In genomic region chr1:86339156-86339812, GRCm38 (mm10) we compare ENCODE assay signal across 9 mouse cellular contexts. TPM values are rescaled to one million over a fixed set of nuclear protein-coding genes. Genes with fewer than 3 reads are reported as not detected.
DNase-seq lines count a peak whose midpoint lies in the region; ATAC-seq and TF ChIP-seq lines count a peak whose summit lies in the region.
"Had no signal": no experiment of that assay in that cellular context is flagged by ENCODE, and none has a peak within 500 bp of the region (broad histone marks: within the 10 kb centered on the region; RNA-seq: fewer than 3 reads in every experiment).

No protein-coding gene starts in this region.

- peaks cover 2% of the 10 kb centered on the region in 2 experiments for H3K36me3 ChIP-seq in CH12.LX (replicated peaks in 1 of 2; ENCODE audit: control insufficient read depth in 1 of 2, insufficient read depth in 1 of 2, low read length in 1 of 2)
- no peaks in the 10 kb centered on the region for H3K36me3 ChIP-seq in heart, postnatal 0 days (replicated peaks; ENCODE audit: control insufficient read depth, insufficient read depth, low read length)
- no peaks in the 10 kb centered on the region for H3K36me3 ChIP-seq in liver, embryonic 13.5 days
- H3K36me3 ChIP-seq in neural tube, embryonic 12.5 days: no peaks in the 10 kb centered on the region

- DNase-seq in CH12.LX (ENCODE audit: extremely low read depth): peak; percentile 85
- DNase-seq in brain, embryonic 14.5 days (ENCODE audit: low read depth): peak; percentile 92
- peak; percentile 60 for DNase-seq in fibroblast of lung, adult 2 months (ENCODE audit: low read depth)
- peak; percentile 78 for DNase-seq in heart, postnatal 0 days (ENCODE audit: low spot score)
- peak; percentile 87 for DNase-seq in kidney, postnatal 14 days
- peak; percentile 71 for DNase-seq in liver, embryonic 13.5 days
- peak; percentile 88 for DNase-seq in testis, postnatal 10 days (ENCODE audit: low spot score)

- WGBS in heart, postnatal 0 days: 30% methylated on average over 4 of the region's 4 CpGs
- 27% methylated on average over 4 of the region's 4 CpGs for WGBS in liver, embryonic 13.5 days (ENCODE audit: insufficient replicate concordance)
- WGBS in neural tube, embryonic 12.5 days: 35% methylated on average over 4 of the region's 4 CpGs

- no peaks in the 10 kb centered on the region for H3K27me3 ChIP-seq in CH12.LX (replicated peaks)
- H3K27me3 ChIP-seq in heart, postnatal 0 days (ENCODE audit: control insufficient read depth, insufficient read depth, low read length): no peaks in the 10 kb centered on the region
- H3K27me3 ChIP-seq in liver, embryonic 13.5 days: no peaks in the 10 kb centered on the region
- H3K27me3 ChIP-seq in neural tube, embryonic 12.5 days (replicated peaks): no peaks in the 10 kb centered on the region

- no peak for TF ChIP-seq EP300 in CH12.LX (IDR thresholded peaks at IDR 0.05; ENCODE audit: low read length)
- no peak for TF ChIP-seq EP300 in heart, postnatal 0 days (IDR thresholded peaks at IDR 0.05; ENCODE audit: low read depth)

- TF ChIP-seq RAD21 in CH12.LX (IDR thresholded peaks at IDR 0.05; ENCODE audit: low read depth, low read length): no peak; the same call in none of the 2 replicates

- H3K79me2 ChIP-seq in CH12.LX (replicated peaks; ENCODE audit: control insufficient read depth, extremely low read depth, insufficient read depth, poor library complexity, severe bottlenecking): no peaks in the 10 kb centered on the region

- no peak overlapping the region for H3K27ac ChIP-seq in CH12.LX (ENCODE audit: insufficient read depth, low read depth)
- no peak overlapping the region for H3K27ac ChIP-seq in heart, postnatal 0 days (ENCODE audit: low read depth)
- no peak overlapping the region for H3K27ac ChIP-seq in liver, embryonic 13.5 days
- no peak overlapping the region for H3K27ac ChIP-seq in neural tube, embryonic 12.5 days

- H3K4me1 ChIP-seq in CH12.LX (ENCODE audit: control insufficient read depth in 1 of 2, insufficient read depth in 2 of 2): no peaks in the 10 kb centered on the region
- H3K4me1 ChIP-seq in heart, postnatal 0 days (ENCODE audit: control insufficient read depth, insufficient read depth): no peaks in the 10 kb centered on the region
- H3K4me1 ChIP-seq in liver, embryonic 13.5 days (replicated peaks): peaks cover under 1% of the 10 kb centered on the region; the same call in 1 of the 2 replicates
- no peaks in the 10 kb centered on the region for H3K4me1 ChIP-seq in neural tube, embryonic 12.5 days

- peak; percentile 79 to 98 for TF ChIP-seq CTCF in CH12.LX (conservative IDR thresholded peaks at IDR 0.05 in 1 of 2, IDR thresholded peaks at IDR 0.05 in 1 of 2; ENCODE audit: low read depth in 2 of 2, low read length in 2 of 2)
- TF ChIP-seq CTCF in brain, embryonic 14.5 days (IDR thresholded peaks at IDR 0.05; ENCODE audit: borderline replicate concordance, extremely low read depth, insufficient read depth, insufficient read length): peak; percentile 93
- TF ChIP-seq CTCF in heart, postnatal 0 days (IDR thresholded peaks at IDR 0.05; ENCODE audit: low read depth): peak; percentile 88

- dilution Hi-C loops in CH12.LX (cut with MboI; ENCODE audit: extremely low pct_ligation_motif_present, extremely low pct_unique_long_range_greater_than_20kb, low sequenced_read_pairs): loop anchor here (25.0 kb wide), 1 partner anchor 152 kb away; no protein-coding TSS in a partner anchor

- no peak overlapping the region for H3K9ac ChIP-seq in CH12.LX (ENCODE audit: insufficient read depth, low read depth)
- H3K9ac ChIP-seq in heart, postnatal 0 days (replicated peaks; ENCODE audit: low read depth, low read length): no peak overlapping the region
- H3K9ac ChIP-seq in liver, embryonic 13.5 days: no peak overlapping the region
- no peak overlapping the region for H3K9ac ChIP-seq in neural tube, embryonic 12.5 days

- in situ Hi-C loops in CH12.LX (cut with MboI; ENCODE audit: low pct_ligation_motif_present, low pct_unique_long_range_greater_than_20kb, low sequenced_read_pairs): loop anchor here (5.0 kb wide), 1 partner anchor 162 kb away; no protein-coding TSS in a partner anchor

- no peak for TF ChIP-seq POLR2A in CH12.LX (IDR thresholded peaks at IDR 0.05; ENCODE audit: low read depth, low read length)
- TF ChIP-seq POLR2A in brain, embryonic 14.5 days (IDR thresholded peaks at IDR 0.05; ENCODE audit: borderline replicate concordance, extremely low read depth, insufficient read depth, insufficient read length, poor library complexity, severe bottlenecking): no peak

- H3K4me2 ChIP-seq in CH12.LX (ENCODE audit: insufficient read depth, low read depth, poor library complexity, severe bottlenecking): no peak overlapping the region
- no peak overlapping the region for H3K4me2 ChIP-seq in heart, postnatal 0 days (ENCODE audit: low read depth, low read length)
- no peak overlapping the region for H3K4me2 ChIP-seq in liver, embryonic 13.5 days
- H3K4me2 ChIP-seq in neural tube, embryonic 12.5 days (replicated peaks): no peak overlapping the region

- no peaks in the 10 kb centered on the region for H3K9me3 ChIP-seq in CH12.LX (replicated peaks; ENCODE audit: low read length)
- H3K9me3 ChIP-seq in heart, postnatal 0 days (replicated peaks; ENCODE audit: control insufficient read depth, low read length): no peaks in the 10 kb centered on the region
- H3K9me3 ChIP-seq in liver, embryonic 13.5 days (replicated peaks): no peaks in the 10 kb centered on the region
- H3K9me3 ChIP-seq in neural tube, embryonic 12.5 days: no peaks in the 10 kb centered on the region

- peak; percentile 53 for ATAC-seq in heart, postnatal 0 days (ENCODE audit: insufficient read depth, low read depth)
- peak; percentile 55 for ATAC-seq in liver, embryonic 13.5 days (ENCODE audit: low read depth)
- ATAC-seq in neural tube, embryonic 12.5 days (ENCODE audit: low FRiP score, low read depth): peak; percentile 66; the same call in 1 of the 2 replicates

- H3K4me3 ChIP-seq in CH12.LX (replicated peaks in 1 of 3; ENCODE audit: low read depth in 2 of 3, low read length in 2 of 3, poor library complexity in 1 of 3): no peak overlapping the region
- H3K4me3 ChIP-seq in heart, postnatal 0 days (ENCODE audit: low read depth, low read length): no peak overlapping the region
- no peak overlapping the region for H3K4me3 ChIP-seq in liver, embryonic 13.5 days (replicated peaks)
- H3K4me3 ChIP-seq in neural tube, embryonic 12.5 days: no peak overlapping the region
- H3K4me3 ChIP-seq: erythroblast, embryonic 14.5 days had no signal

TF ChIP-seq in CH12.LX, 34 proteins besides CTCF, POLR2A, EP300 and RAD21:
- TF ChIP-seq JUND (conservative IDR thresholded peaks at IDR 0.05; ENCODE audit: low read depth, low read length) (0 out of 2 replicates have a peak, but pooled peaks have one; percentile 17), MXI1 (IDR thresholded peaks at IDR 0.05; ENCODE audit: low read depth, low read length) (no peak), USF2 (conservative IDR thresholded peaks at IDR 0.05; ENCODE audit: low read depth, low read length) (no peak), HCFC1 (IDR thresholded peaks at IDR 0.05; ENCODE audit: low read depth, low read length) (no peak), ETS1 (conservative IDR thresholded peaks at IDR 0.05; ENCODE audit: low read depth, low read length) (no peak), ZMIZ1 (IDR thresholded peaks at IDR 0.05; ENCODE audit: low read depth, low read length) (no peak), USF1 (IDR thresholded peaks at IDR 0.05; ENCODE audit: low read depth, low read length) (no peak), POLR2AphosphoS2 (IDR thresholded peaks at IDR 0.05; ENCODE audit: low read depth, low read length) (no peak), NRF1 (IDR thresholded peaks at IDR 0.05; ENCODE audit: low read depth, low read length) (no peak), RCOR1 (conservative IDR thresholded peaks at IDR 0.05; ENCODE audit: low read depth, low read length) (no peak), IRF4 (IDR thresholded peaks at IDR 0.05; ENCODE audit: low read depth, low read length) (no peak), ZC3H11A (IDR thresholded peaks at IDR 0.05; ENCODE audit: low read depth, low read length) (peak; percentile 72), MAFK (IDR thresholded peaks at IDR 0.05; ENCODE audit: insufficient replicate concordance, low read length) (no peak), UBTF (IDR thresholded peaks at IDR 0.05; ENCODE audit: low read depth, low read length) (no peak), KAT2A (IDR thresholded peaks at IDR 0.05; ENCODE audit: insufficient replicate concordance, low read length) (no peak), MAX (IDR thresholded peaks at IDR 0.05; ENCODE audit: low read length) (no peak), BHLHE40 (IDR thresholded peaks at IDR 0.05; ENCODE audit: low read depth, low read length) (no peak), SMC3 (IDR thresholded peaks at IDR 0.05; ENCODE audit: low read depth, low read length) (peak; percentile 87), SIN3A (IDR thresholded peaks at IDR 0.05; ENCODE audit: low read length) (no peak), CHD1 (IDR thresholded peaks at IDR 0.05; ENCODE audit: low read depth, low read length) (no peak)

RNA-seq across cellular contexts. Expression of gene Ncl, which starts 19.9 kb away (rescaled TPM):
- total RNA-seq in CH12.LX (2012; rRNA removed) (359 and 490 TPM in 2 replicates), CH12.LX (2014; rRNA removed) (176 and 184 TPM in 2 replicates)
- 2,617 and 2,771 TPM in 2 replicates for polyA plus RNA-seq in CH12.LX (2012; ENCODE audit: insufficient read length, low read depth)
- polyA plus RNA-seq in brain, embryonic 14.5 days (2012; rRNA removed): 42.5 and 135 TPM in 2 replicates
- 11.2 and 31.7 TPM in 2 replicates for total RNA-seq in heart, postnatal 0 days (2014; rRNA removed; ENCODE audit: low replicate concordance)
- 153 and 174 TPM in 2 replicates for polyA plus RNA-seq in heart, postnatal 0 days (2015; fragmentation: Nextera tagmentation; extraction: Ambion mirVana)
- 423 and 530 TPM in 2 replicates for polyA plus RNA-seq in liver, embryonic 13.5 days (2015; fragmentation: Nextera tagmentation; extraction: Ambion mirVana)
- 306 and 360 TPM in 2 replicates for polyA plus RNA-seq in neural tube, embryonic 12.5 days (2016; fragmentation: Nextera tagmentation; extraction: Ambion mirVana)

RNA-seq across cellular contexts. Expression of gene B3gnt7, which starts 36.7 kb away (rescaled TPM):
- total RNA-seq in CH12.LX (2012; rRNA removed): 0.08 and 0.17 TPM in 2 replicates
- not detected in 2 replicates for total RNA-seq in CH12.LX (2014; rRNA removed)
- not detected in 2 replicates for polyA plus RNA-seq in CH12.LX (2012; ENCODE audit: insufficient read length, low read depth)
- 5.6 and 5.8 TPM in 2 replicates for polyA plus RNA-seq in brain, embryonic 14.5 days (2012; rRNA removed)
- total RNA-seq in heart, postnatal 0 days (2014; rRNA removed; ENCODE audit: low replicate concordance): 0.69 and 1.4 TPM in 2 replicates
- polyA plus RNA-seq in heart, postnatal 0 days (2015; fragmentation: Nextera tagmentation; extraction: Ambion mirVana): 0.49 and 0.71 TPM in 2 replicates
- 2.4 and 3.2 TPM in 2 replicates for polyA plus RNA-seq in liver, embryonic 13.5 days (2015; fragmentation: Nextera tagmentation; extraction: Ambion mirVana)
- 2.4 and 3.1 TPM in 2 replicates for polyA plus RNA-seq in neural tube, embryonic 12.5 days (2016; fragmentation: Nextera tagmentation; extraction: Ambion mirVana)
